Mouse (Mus musculus) G1E (cell line): ENCODE measurements around the gene Olfr573-ps1.

Source experiments
- CTCF ChIP-seq: IDR thresholded peaks from 2 replicates; pipeline ENCODE4 v1.5.1; 2012; ENCODE audit warnings: low read depth, low read length, inconsistent platforms, mixed read lengths
- GATA1 ChIP-seq: IDR thresholded peaks from 2 replicates; pipeline ENCODE4 v1.6.1; 2012; ENCODE audit warnings: borderline replicate concordance, low read length, inconsistent platforms, mixed read lengths
- POLR2AphosphoS5 ChIP-seq: IDR thresholded peaks from 2 replicates; pipeline ENCODE4 v1.6.1; 2012; ENCODE audit warnings: low read depth, low read length, inconsistent platforms; ENCODE audit not compliant: insufficient replicate concordance
- TAL1 ChIP-seq: conservative IDR thresholded peaks from 2 replicates; pipeline ENCODE4 v1.6.1; 2012; ENCODE audit warnings: low read depth, low read length, inconsistent platforms, mixed read lengths

DNA sequence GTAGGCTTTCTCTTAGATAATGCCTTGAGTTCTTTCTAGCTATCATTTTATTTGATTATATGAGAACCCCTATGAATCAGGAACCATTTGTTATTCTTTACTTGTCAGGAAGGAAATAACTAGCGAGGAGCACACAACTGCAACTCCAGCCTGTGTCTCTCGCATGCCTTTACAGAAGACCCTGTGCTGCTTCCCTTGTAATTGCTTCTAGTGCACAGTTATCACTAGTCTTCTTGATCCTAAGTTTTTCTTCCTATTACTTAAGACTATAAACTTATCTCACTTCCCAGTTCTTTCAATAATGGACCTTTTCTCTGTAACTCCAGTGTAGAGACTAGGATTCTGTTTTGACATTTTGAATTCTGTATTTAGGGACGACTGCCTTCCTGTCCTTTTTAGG, 15.8 kb upstream of the Olfr573-ps1 start:
- TF ChIP-seq CTCF (no peak), TAL1 (no peak), GATA1 (no peak), POLR2AphosphoS5 (no peak)
